Mouse (Mus musculus) left cerebral cortex, adult 9 months (tissue): ENCODE data around the gene Rhox3a.
"Not testable (repeated sequence)": the region's sequence is repeated elsewhere in the genome, so short reads cannot be mapped to it uniquely, and the experiment has no call there.

Experiments used
- DNase-seq, 2 experiments: peaks; one replicate each; pipeline ENCODE4 v3.0.0; 2022; ENCODE audit warnings: low spot score in 2 of 2

Gene Rhox3a

GRCm38 (mm10) chrX:37249619-37250018 lies at the start of gene Rhox3a:
Gene Rhox3a, plus strand, starts transcription at chrX:37249919.
- not testable (repeated sequence) for DNase-seq

- DNase-seq = no peak
These were observed 38.8 kb upstream of the Rhox3a start, which contains the start of gene Gm9 for GRCm38 (mm10) chrX:37210941-37211340. Gene Gm9, minus strand, starts transcription at chrX:37211041.

GRCm38 (mm10) chrX:37222158-37222557 lies 27.6 kb upstream of the Rhox3a start, which contains the start of gene Rhox1:
Gene Rhox1, minus strand, starts transcription at chrX:37222258.
- not testable (repeated sequence) for DNase-seq

GRCm38 (mm10) chrX:37244676-37245075 lies 5.0 kb upstream of the Rhox3a start, which contains the start of gene Rhox2a:
Gene Rhox2a, plus strand, starts transcription at chrX:37244976.
- DNase-seq = not testable (repeated sequence)

DNA sequence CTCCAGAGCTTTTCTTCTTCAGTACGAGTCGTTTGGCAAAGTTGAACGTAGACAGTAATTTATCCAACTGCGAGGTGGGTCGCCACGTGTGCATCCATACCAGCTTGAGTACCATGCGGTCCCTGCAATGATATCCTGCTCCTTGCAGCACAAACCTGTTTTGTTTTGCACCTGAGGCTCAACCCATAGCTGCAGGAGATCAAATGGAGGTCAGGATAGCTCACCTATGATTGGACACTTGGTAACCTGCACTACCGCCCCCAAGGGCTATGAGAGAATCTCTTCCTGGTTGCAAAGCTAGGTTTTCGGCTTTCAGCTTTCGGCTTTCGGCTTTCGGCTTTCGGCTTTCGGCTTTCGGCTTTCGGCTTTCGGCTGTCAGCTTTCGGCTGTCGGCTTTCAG lies 15.3 kb downstream of the Rhox3a start, which contains the start of gene Rhox4a:
Rhox4a (plus strand) TSS at position 301 of the 400 bp plus-strand sequence.
- DNase-seq = not testable (repeated sequence)
